9 mouse cellular contexts compared by ENCODE assay signal in genomic region chr12:86950161-86950960, GRCm38 (mm10). TPM values are rescaled to one million over a fixed set of nuclear protein-coding genes. Genes with fewer than 3 reads are reported as not detected.
DNase-seq lines count a peak whose midpoint lies in the region; ATAC-seq and TF ChIP-seq lines count a peak whose summit lies in the region.
"Had no signal": no experiment of that assay in that cellular context is flagged by ENCODE, and none has a peak within 500 bp of the region (broad histone marks: within the 10 kb centered on the region; RNA-seq: fewer than 3 reads in every experiment).

No protein-coding gene starts in this region.

- 73% methylated on average over 16 of the region's 16 CpGs for WGBS in midbrain, embryonic 11.5 days
- 83% methylated on average over 16 of the region's 16 CpGs for WGBS in midbrain, embryonic 10.5 days
- 72% methylated on average over 16 of the region's 16 CpGs for WGBS in hindbrain, embryonic 15.5 days
- 65% methylated on average over 16 of the region's 16 CpGs for WGBS in midbrain, embryonic 16.5 days

- H3K4me3 ChIP-seq in midbrain, embryonic 11.5 days (ENCODE audit: low read depth, low read length) = no peak overlapping the region
- H3K4me3 ChIP-seq in midbrain, embryonic 10.5 days = no peak overlapping the region
- H3K4me3 ChIP-seq in hindbrain, embryonic 15.5 days = no peak overlapping the region
- H3K4me3 ChIP-seq in midbrain, embryonic 16.5 days (ENCODE audit: low read depth, low read length) = no peak overlapping the region

- peaks cover 6% of the 10 kb centered on the region; the same call in 1 of the 2 replicates for H3K36me3 ChIP-seq in midbrain, embryonic 11.5 days (ENCODE audit: control insufficient read depth, insufficient read depth, low read length)
- peaks cover 38% of the 10 kb centered on the region for H3K36me3 ChIP-seq in midbrain, embryonic 10.5 days
- peaks cover 17% of the 10 kb centered on the region for H3K36me3 ChIP-seq in hindbrain, embryonic 15.5 days
- H3K36me3 ChIP-seq in midbrain, embryonic 16.5 days (ENCODE audit: control insufficient read depth, insufficient read depth, low read length) = peaks cover 13% of the 10 kb centered on the region

- peak overlapping the region; percentile 40 for H3K27ac ChIP-seq in midbrain, embryonic 11.5 days (ENCODE audit: low read depth, low read length)
- H3K27ac ChIP-seq in midbrain, embryonic 10.5 days (replicated peaks) = no peak overlapping the region
- H3K27ac ChIP-seq in hindbrain, embryonic 15.5 days (replicated peaks) = no peak overlapping the region
- no peak overlapping the region for H3K27ac ChIP-seq in midbrain, embryonic 16.5 days (ENCODE audit: low read length)

- H3K9me3 ChIP-seq in midbrain, embryonic 11.5 days (ENCODE audit: control insufficient read depth, low read length) = no peaks in the 10 kb centered on the region
- H3K9me3 ChIP-seq in midbrain, embryonic 10.5 days (replicated peaks) = no peaks in the 10 kb centered on the region
- no peaks in the 10 kb centered on the region for H3K9me3 ChIP-seq in hindbrain, embryonic 15.5 days
- no peaks in the 10 kb centered on the region for H3K9me3 ChIP-seq in midbrain, embryonic 16.5 days (replicated peaks; ENCODE audit: control insufficient read depth, low read length, poor library complexity, severe bottlenecking)

- no peak for TF ChIP-seq POLR2A in brain, embryonic 14.5 days (IDR thresholded peaks at IDR 0.05; ENCODE audit: borderline replicate concordance, extremely low read depth, insufficient read depth, insufficient read length, poor library complexity, severe bottlenecking)

- ATAC-seq in midbrain, embryonic 11.5 days (ENCODE audit: low FRiP score) = no peak
- no peak for ATAC-seq in hindbrain, embryonic 15.5 days (ENCODE audit: low FRiP score, low read depth)
- ATAC-seq in midbrain, embryonic 16.5 days = no peak

- H3K9ac ChIP-seq in midbrain, embryonic 11.5 days (ENCODE audit: low read length) = peak overlapping the region; percentile 27; the same call in 1 of the 2 replicates
- no peak overlapping the region for H3K9ac ChIP-seq in hindbrain, embryonic 15.5 days
- H3K9ac ChIP-seq in midbrain, embryonic 16.5 days (ENCODE audit: low read depth, low read length) = peak overlapping the region; percentile 20; the same call in 1 of the 2 replicates

- TF ChIP-seq CTCF in brain, embryonic 14.5 days (IDR thresholded peaks at IDR 0.05; ENCODE audit: borderline replicate concordance, extremely low read depth, insufficient read depth, insufficient read length) = no peak

- H3K4me1 ChIP-seq in midbrain, embryonic 11.5 days (ENCODE audit: control insufficient read depth, insufficient read depth, low read length) = peaks cover 20% of the 10 kb centered on the region
- H3K4me1 ChIP-seq in midbrain, embryonic 10.5 days = peaks cover 57% of the 10 kb centered on the region
- peaks cover 46% of the 10 kb centered on the region for H3K4me1 ChIP-seq in hindbrain, embryonic 15.5 days (replicated peaks)
- H3K4me1 ChIP-seq in midbrain, embryonic 16.5 days (ENCODE audit: control insufficient read depth, insufficient read depth, low read length) = peaks cover 30% of the 10 kb centered on the region

- intact Hi-C loops in left cerebral cortex, postnatal 36 days (cut with DNase I) = no loop called here

- no peak overlapping the region for H3K4me2 ChIP-seq in midbrain, embryonic 11.5 days
- 0 out of 2 replicates have a peak overlapping the region, but pooled peaks have one; percentile 14 for H3K4me2 ChIP-seq in hindbrain, embryonic 15.5 days
- peak overlapping the region; percentile 21 for H3K4me2 ChIP-seq in midbrain, embryonic 16.5 days (ENCODE audit: low read length)

- H3K27me3 ChIP-seq in midbrain, embryonic 11.5 days (ENCODE audit: control insufficient read depth, insufficient read depth, low read length) = no peaks in the 10 kb centered on the region
- H3K27me3 ChIP-seq in midbrain, embryonic 10.5 days (ENCODE audit: low read depth, poor library complexity, severe bottlenecking) = no peaks in the 10 kb centered on the region
- no peaks in the 10 kb centered on the region for H3K27me3 ChIP-seq in hindbrain, embryonic 15.5 days
- no peaks in the 10 kb centered on the region for H3K27me3 ChIP-seq in midbrain, embryonic 16.5 days (ENCODE audit: control insufficient read depth, insufficient read depth, low read depth, low read length)

- DNase-seq in midbrain, embryonic 11.5 days (ENCODE audit: low spot score, missing footprints) = peak; percentile 83
- no peak for DNase-seq in midbrain, embryonic 10.5 days (ENCODE audit: low spot score)
- DNase-seq in brain, embryonic 14.5 days (ENCODE audit: low read depth) = peak; percentile 45
- DNase-seq in left cerebral cortex, postnatal 36 days (ENCODE audit: low spot score in 2 of 2) = no peak
- no peak for DNase-seq in MN1 (ENCODE audit: low spot score)
- DNase-seq in adrenal gland, postnatal 4 days (ENCODE audit: low spot score in 2 of 2) = no peak
- DNase-seq: kidney, postnatal 10 days had no signal

RNA-seq across cellular contexts. Expression of gene Cipc, which starts 3.5 kb away (rescaled TPM):
- polyA plus RNA-seq in midbrain, embryonic 11.5 days (2014; fragmentation: Nextera tagmentation; extraction: Ambion mirVana) = 37.9 and 38.4 TPM in 2 replicates
- polyA plus RNA-seq in midbrain, embryonic 10.5 days (2016; fragmentation: Nextera tagmentation; extraction: Ambion mirVana) = 33.2 and 35.5 TPM in 2 replicates
- 67.3 and 70.7 TPM in 2 replicates for polyA plus RNA-seq in brain, embryonic 14.5 days (2012; rRNA removed)
- 45.1 and 46.1 TPM in 2 replicates for polyA plus RNA-seq in hindbrain, embryonic 15.5 days (2015; fragmentation: Nextera tagmentation; extraction: Ambion mirVana)
- 56.6 and 57.8 TPM in 2 replicates for polyA plus RNA-seq in midbrain, embryonic 16.5 days (2015; fragmentation: Nextera tagmentation; extraction: Ambion mirVana)
- 10 to 100 TPM; 82.2 to 93.0 TPM for total RNA-seq in left cerebral cortex, postnatal 36 days (2021)
- 10 to 100 TPM; 21.7 to 23.5 TPM for total RNA-seq in adrenal gland, postnatal 4 days (2021)

RNA-seq across cellular contexts. Expression of gene Zdhhc22, which starts 39.9 kb away (rescaled TPM):
- 0.41 and 0.51 TPM in 2 replicates for polyA plus RNA-seq in midbrain, embryonic 11.5 days (2014; fragmentation: Nextera tagmentation; extraction: Ambion mirVana)
- polyA plus RNA-seq in midbrain, embryonic 10.5 days (2016; fragmentation: Nextera tagmentation; extraction: Ambion mirVana) = 0.15 and 0.24 TPM in 2 replicates
- polyA plus RNA-seq in brain, embryonic 14.5 days (2012; rRNA removed) = 10.0 and 15.5 TPM in 2 replicates
- 21.8 and 22.0 TPM in 2 replicates for polyA plus RNA-seq in hindbrain, embryonic 15.5 days (2015; fragmentation: Nextera tagmentation; extraction: Ambion mirVana)
- polyA plus RNA-seq in midbrain, embryonic 16.5 days (2015; fragmentation: Nextera tagmentation; extraction: Ambion mirVana) = 24.4 and 28.1 TPM in 2 replicates
- total RNA-seq in left cerebral cortex, postnatal 36 days (2021) = 10 to 100 TPM; 51.6 to 58.0 TPM
- total RNA-seq in adrenal gland, postnatal 4 days (2021) = 1 to 10 TPM; 1.1 to 1.7 TPM

Comparison
In these comparisons a context has a peak if more than half of its experiments do, and no peak if none do; other contexts are left out.
1. DNase-seq: peak in midbrain, embryonic 11.5 days (single experiment) and brain, embryonic 14.5 days (single experiment); none in midbrain, embryonic 10.5 days (single experiment), left cerebral cortex, postnatal 36 days (0 of 2), MN1 (single experiment) and adrenal gland, postnatal 4 days (0 of 2).